Mouse (Mus musculus) forebrain, embryonic 12.5 days (tissue): Measurements from ENCODE around the gene Psma7. TPM values are rescaled to one million over a fixed set of nuclear protein-coding genes. Genes with fewer than 3 reads are reported as not detected.

ENCODE experiments used
- polyA plus RNA-seq: library from polyadenylated mRNA; unstranded; fragments of >200 nt; fragmentation: Nextera tagmentation; extraction: Ambion mirVana; gene quantifications from 2 replicates; pipeline ENCODE4 v1.2.1, GENCODE M21; 2016

Psma7 gene
- polyA plus RNA-seq, 1 experiment from 2014 or later = 666 TPM

Other genes with a start within 250 kb of the Psma7 start
- 5.2 and 5.8 TPM in 2 replicates for gene Taf4, start 65.8 kb downstream of the Psma7 start, polyA plus RNA-seq
- 15.4 and 15.7 TPM in 2 replicates for gene Lsm14b, start 17.4 kb downstream of the Psma7 start, polyA plus RNA-seq
- 25.0 and 29.4 TPM in 2 replicates for gene Ss18l1, start 76 bp upstream of the Psma7 start, polyA plus RNA-seq
- gene Mtg2, start 28.2 kb upstream of the Psma7 start, polyA plus RNA-seq = 31.5 and 31.6 TPM in 2 replicates
- gene Hrh3, start 62.1 kb upstream of the Psma7 start, polyA plus RNA-seq = 3.3 and 3.5 TPM in 2 replicates
- gene Osbpl2, start 76.9 kb upstream of the Psma7 start, polyA plus RNA-seq = 46.2 and 46.9 TPM in 2 replicates
- gene Adrm1, start 129.1 kb upstream of the Psma7 start, polyA plus RNA-seq = 213 and 225 TPM in 2 replicates
- gene Lama5, start 183.4 kb upstream of the Psma7 start, polyA plus RNA-seq = 4.9 and 5.1 TPM in 2 replicates
- 464 and 488 TPM in 2 replicates for gene Rps21, start 214.9 kb upstream of the Psma7 start, polyA plus RNA-seq
- 17.7 and 20.8 TPM in 2 replicates for gene Cables2, start 231.1 kb upstream of the Psma7 start, polyA plus RNA-seq
- gene Rbbp8nl, start 247.4 kb upstream of the Psma7 start, polyA plus RNA-seq = 0.10 and 0.13 TPM in 2 replicates